Mouse (Mus musculus) embryonic facial prominence, embryonic 10.5 days (tissue): ENCODE measurements around the gene Vps25. TPM values are rescaled to one million over a fixed set of nuclear protein-coding genes. Genes with fewer than 3 reads are reported as not detected.

Source experiments
- DNase-seq: peaks from one replicate; pipeline ENCODE4 v3.0.0-alpha.2; 2017; ENCODE audit warnings: low spot score
- H3K27ac ChIP-seq: fragments of 300-500 bp; sonication (generic); replicated peaks from 2 replicates; pipeline ENCODE4 v1.5.1; 2016; ENCODE audit warnings: mild to moderate bottlenecking
- H3K27me3 ChIP-seq: fragments of 300-500 bp; sonication (generic); replicated peaks from 2 replicates; pipeline ENCODE4 v1.6.1; 2016; ENCODE audit warnings: low read depth, mild to moderate bottlenecking; ENCODE audit not compliant: poor library complexity, severe bottlenecking
- H3K36me3 ChIP-seq: fragments of 300-500 bp; sonication (generic); replicated peaks from 2 replicates; pipeline ENCODE4 v1.6.1; 2016; ENCODE audit warnings: mild to moderate bottlenecking, moderate library complexity
- H3K4me1 ChIP-seq: fragments of 300-500 bp; sonication (generic); 2 replicates; pipeline ENCODE4 v1.6.1; 2016
- H3K4me3 ChIP-seq: fragments of 300-500 bp; sonication (generic); 2 replicates; pipeline ENCODE4 v1.5.1; 2016; ENCODE audit warnings: mild to moderate bottlenecking, moderate library complexity
- H3K9me3 ChIP-seq: fragments of 300-500 bp; sonication (generic); 2 replicates; pipeline ENCODE4 v1.6.1; 2016; ENCODE audit warnings: mild to moderate bottlenecking
- WGBS: fragments of 180-500 bp; shearing (Covaris S2); methylation state at CpG from one replicate; pipeline ENCODE4 v1.1.7; 2016; 5-methylcytosine and 5-hydroxymethylcytosine counted together
- polyA plus RNA-seq: library from polyadenylated mRNA; unstranded; fragments of >200 nt; fragmentation: Nextera tagmentation; extraction: Ambion mirVana; gene quantifications from 2 replicates; pipeline ENCODE4 v1.2.1, GENCODE M21; 2016

The Vps25 gene
- polyA plus RNA-seq, 1 experiment from 2014 or later, result 124 TPM

DNA sequence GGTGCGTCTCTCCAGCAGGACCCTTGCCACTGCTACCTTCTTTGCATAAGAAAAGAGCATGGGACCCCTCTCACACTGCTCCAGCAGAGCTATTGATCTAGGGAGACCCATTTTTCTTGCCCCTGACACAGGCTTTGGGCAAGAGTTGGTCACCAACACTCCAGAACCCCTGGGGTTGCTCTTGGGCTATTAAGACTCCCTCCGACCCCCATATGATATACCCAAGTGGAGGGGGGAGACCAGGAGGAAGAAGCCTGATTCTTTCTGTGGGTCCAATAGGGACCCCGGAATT, 10.4 kb downstream of the Vps25 start:
- Histone ChIP-seq H3K9me3 (no peaks in the 10 kb centered on the region), H3K36me3 (peaks cover 3% of the 10 kb centered on the region; the same call in 1 of the 2 replicates), H3K27ac (no peak overlapping the region), H3K4me3 (peak overlapping the region; percentile 70), H3K27me3 (peaks cover 81% of the 10 kb centered on the region), H3K4me1 (peaks cover 68% of the 10 kb centered on the region)
- WGBS, result 4% methylated on average over 3 of the region's 3 CpGs
- no peak for DNase-seq

DNA sequence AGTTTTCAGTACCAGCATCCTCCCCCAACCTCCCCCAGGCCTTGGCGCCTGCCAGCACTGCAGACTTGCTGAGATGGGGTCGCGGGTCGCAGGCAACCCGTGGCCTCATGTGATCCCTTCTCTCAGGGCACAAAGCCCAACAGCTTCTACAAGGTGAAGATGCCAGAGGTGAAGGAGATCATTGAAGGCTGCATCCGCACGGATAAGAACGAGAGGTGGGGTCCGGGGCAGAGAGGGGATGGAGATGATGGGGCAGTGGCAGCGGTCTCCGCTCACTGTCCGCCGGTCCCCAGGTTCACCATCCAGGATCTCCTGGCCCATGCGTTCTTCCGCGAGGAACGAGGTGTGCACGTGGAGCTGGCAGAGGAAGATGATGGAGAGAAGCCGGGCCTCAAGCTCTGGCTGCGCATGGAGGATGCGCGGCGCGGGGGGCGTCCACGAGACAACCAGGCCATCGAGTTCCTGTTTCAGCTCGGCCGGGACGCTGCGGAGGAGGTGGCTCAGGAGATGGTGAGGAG, 11.5 kb downstream of the Vps25 start:
- no peaks in the 10 kb centered on the region for H3K36me3 ChIP-seq
- H3K9me3 ChIP-seq, result no peaks in the 10 kb centered on the region
- peak overlapping the region; percentile 5; the same call in 1 of the 2 replicates for H3K27ac ChIP-seq
- DNase-seq, result peak; percentile 64
- H3K4me1 ChIP-seq, result peaks cover 65% of the 10 kb centered on the region
- H3K27me3 ChIP-seq, result peaks cover 85% of the 10 kb centered on the region
- peak overlapping the region; percentile 53 for H3K4me3 ChIP-seq
- WGBS, result 2% methylated on average over 31 of the region's 31 CpGs

DNA sequence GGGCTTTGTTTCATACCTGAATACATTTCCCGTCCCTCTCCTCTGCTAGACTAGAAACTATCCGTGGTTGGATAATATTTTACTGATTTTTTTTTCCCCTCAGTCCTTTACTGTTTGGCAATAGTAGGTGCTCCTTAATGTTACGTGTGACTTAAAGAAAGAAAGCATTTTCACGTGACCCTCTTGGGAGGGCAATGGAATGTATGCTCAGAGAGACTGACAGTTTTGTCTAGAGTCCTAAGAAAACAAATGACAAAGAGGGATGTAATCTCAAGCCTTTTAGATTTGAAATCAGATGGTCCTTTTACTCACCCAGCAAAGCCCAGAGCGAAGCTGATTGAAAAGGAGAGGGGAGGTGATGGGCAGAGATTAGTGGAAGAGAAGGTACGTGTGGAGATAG, 12.4 kb downstream of the Vps25 start:
- no peak overlapping the region for H3K27ac ChIP-seq
- no peaks in the 10 kb centered on the region for H3K9me3 ChIP-seq
- peaks cover 83% of the 10 kb centered on the region for H3K27me3 ChIP-seq
- WGBS, result 19% methylated on average over 6 of the region's 6 CpGs
- no peaks in the 10 kb centered on the region for H3K36me3 ChIP-seq
- H3K4me1 ChIP-seq, result peaks cover 57% of the 10 kb centered on the region
- peak overlapping the region; percentile 53; the same call in 1 of the 2 replicates for H3K4me3 ChIP-seq
- DNase-seq, result no peak

DNA sequence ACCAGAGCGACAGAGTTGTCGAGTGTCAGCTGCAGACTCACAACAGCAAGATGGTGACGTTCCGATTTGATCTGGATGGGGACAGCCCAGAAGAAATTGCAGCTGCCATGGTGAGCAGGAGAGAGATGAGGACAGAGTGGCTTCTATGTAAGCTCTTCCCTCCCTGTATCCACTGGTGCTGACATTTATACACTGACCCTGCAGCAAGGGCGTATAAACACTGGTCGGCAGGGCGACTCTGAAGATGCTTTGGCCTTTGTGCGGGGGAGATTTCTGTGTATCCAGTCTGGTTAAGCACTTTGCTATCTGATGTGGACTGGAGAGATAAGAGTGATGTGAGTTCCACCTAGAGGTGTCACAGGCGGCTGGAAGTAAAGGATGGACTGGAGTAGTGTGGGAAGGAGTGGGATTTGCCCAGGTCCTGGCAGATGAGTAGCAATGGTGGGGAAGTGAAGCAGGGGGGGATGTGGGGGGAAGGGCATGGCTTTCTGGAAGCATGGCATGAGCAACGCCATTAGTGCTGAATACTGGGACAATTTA, 16.1 kb downstream of the Vps25 start:
- 0 out of 2 replicates have a peak overlapping the region, but pooled peaks have one; percentile 9 for H3K4me3 ChIP-seq
- H3K4me1 ChIP-seq, result peaks cover 24% of the 10 kb centered on the region
- 34% methylated on average over 10 of the region's 10 CpGs for WGBS
- no peak overlapping the region for H3K27ac ChIP-seq
- no peaks in the 10 kb centered on the region for H3K36me3 ChIP-seq
- H3K9me3 ChIP-seq, result no peaks in the 10 kb centered on the region
- DNase-seq, result no peak
- H3K27me3 ChIP-seq, result peaks cover 45% of the 10 kb centered on the region

DNA sequence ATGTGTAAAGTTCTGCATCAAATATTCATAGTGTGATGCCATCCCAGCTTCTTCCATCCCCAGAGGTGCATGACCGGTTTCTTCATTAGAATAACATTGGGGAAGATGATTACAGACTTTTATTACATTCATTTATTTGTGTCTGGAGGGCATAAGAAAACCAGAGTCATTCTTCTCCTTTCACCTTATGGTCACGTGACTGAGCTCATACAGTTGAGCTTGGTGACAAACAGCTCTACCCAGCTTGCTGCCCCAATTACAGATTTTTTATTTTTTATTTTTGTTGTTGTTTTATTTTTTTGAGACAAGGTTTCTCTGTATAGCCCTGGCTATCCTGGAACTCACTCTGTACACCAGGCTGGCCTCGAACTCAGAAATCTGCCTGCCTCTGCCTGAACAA, 18.9 kb downstream of the Vps25 start:
- Histone ChIP-seq H3K36me3 (peaks cover 16% of the 10 kb centered on the region), H3K27me3 (peaks cover 34% of the 10 kb centered on the region), H3K4me3 (no peak overlapping the region), H3K27ac (no peak overlapping the region), H3K9me3 (no peaks in the 10 kb centered on the region), H3K4me1 (peaks cover 33% of the 10 kb centered on the region)
- DNase-seq, result no peak
- WGBS, result 87% methylated on average over 3 of the region's 3 CpGs

DNA sequence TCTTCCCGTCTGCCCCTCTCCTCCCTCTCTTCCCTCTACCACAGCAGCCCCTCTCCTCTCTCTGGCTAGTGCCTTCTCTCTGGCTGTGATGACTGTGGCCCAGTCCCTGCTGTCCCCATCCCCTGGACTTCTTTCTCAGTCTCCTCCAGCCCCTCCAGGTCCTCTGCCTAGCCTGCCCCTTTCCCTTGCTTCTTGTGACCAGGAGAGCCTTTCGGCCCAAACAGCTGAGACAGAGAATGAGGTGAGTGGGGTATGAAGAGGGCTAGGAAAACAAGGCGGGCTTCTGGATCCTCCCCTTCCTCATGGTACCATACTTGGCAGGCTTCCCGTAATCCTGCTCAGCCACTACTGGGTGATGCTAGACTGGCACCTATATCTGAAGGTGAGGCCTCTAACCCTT, 21.8 kb downstream of the Vps25 start:
- no peak overlapping the region for H3K27ac ChIP-seq

DNA sequence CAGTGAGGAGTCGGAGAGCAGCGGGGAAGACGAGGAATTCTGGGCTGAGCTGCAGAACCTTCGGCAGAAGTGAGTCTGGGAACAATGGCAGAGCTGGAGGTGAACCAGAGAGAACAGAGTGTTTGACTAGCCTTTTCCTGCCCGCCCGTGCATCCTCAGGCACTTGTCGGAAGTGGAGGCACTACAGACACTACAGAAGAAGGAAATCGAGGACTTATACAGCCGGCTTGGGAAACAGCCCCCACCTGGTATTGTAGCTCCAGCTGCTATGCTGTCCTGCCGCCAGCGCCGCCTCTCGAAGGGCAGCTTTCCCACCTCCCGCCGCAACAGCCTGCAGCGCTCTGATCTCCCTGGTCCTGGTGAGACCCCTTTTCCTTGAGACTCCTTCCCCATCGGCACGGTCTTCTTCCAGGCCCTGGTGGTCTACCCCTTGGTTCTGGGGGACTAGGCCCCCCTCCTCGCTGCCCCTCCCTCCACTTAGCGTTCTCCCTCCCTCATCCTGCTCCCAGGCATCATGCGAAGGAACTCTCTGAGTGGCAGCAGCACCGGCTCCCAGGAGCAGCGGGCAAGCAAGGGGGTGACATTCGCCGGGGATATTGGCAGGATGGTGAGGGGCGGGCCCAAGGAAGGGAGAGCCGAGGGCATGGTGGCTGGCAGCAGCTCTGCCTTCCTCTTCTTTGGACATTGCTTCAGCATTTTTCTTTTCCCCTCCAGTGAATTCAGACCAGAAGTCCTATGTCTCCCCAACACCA, 23.0 kb downstream of the Vps25 start:
- no peak for DNase-seq
- Histone ChIP-seq H3K9me3 (no peaks in the 10 kb centered on the region), H3K4me1 (peaks cover 39% of the 10 kb centered on the region), H3K36me3 (peaks cover 18% of the 10 kb centered on the region), H3K4me3 (peak overlapping the region; percentile 89), H3K27me3 (peaks cover 39% of the 10 kb centered on the region), H3K27ac (no peak overlapping the region; the same call in 1 of the 2 replicates)
- 28% methylated on average over 27 of the region's 27 CpGs for WGBS

More for the DNA sequence above, 21.8 kb downstream of the Vps25 start:
- Histone ChIP-seq H3K4me3 (no peak overlapping the region), H3K9me3 (no peaks in the 10 kb centered on the region), H3K36me3 (peaks cover 18% of the 10 kb centered on the region), H3K27me3 (peaks cover 27% of the 10 kb centered on the region), H3K4me1 (peaks cover 39% of the 10 kb centered on the region)
- WGBS, result 81% methylated on average over 4 of the region's 4 CpGs
- no peak for DNase-seq

DNA sequence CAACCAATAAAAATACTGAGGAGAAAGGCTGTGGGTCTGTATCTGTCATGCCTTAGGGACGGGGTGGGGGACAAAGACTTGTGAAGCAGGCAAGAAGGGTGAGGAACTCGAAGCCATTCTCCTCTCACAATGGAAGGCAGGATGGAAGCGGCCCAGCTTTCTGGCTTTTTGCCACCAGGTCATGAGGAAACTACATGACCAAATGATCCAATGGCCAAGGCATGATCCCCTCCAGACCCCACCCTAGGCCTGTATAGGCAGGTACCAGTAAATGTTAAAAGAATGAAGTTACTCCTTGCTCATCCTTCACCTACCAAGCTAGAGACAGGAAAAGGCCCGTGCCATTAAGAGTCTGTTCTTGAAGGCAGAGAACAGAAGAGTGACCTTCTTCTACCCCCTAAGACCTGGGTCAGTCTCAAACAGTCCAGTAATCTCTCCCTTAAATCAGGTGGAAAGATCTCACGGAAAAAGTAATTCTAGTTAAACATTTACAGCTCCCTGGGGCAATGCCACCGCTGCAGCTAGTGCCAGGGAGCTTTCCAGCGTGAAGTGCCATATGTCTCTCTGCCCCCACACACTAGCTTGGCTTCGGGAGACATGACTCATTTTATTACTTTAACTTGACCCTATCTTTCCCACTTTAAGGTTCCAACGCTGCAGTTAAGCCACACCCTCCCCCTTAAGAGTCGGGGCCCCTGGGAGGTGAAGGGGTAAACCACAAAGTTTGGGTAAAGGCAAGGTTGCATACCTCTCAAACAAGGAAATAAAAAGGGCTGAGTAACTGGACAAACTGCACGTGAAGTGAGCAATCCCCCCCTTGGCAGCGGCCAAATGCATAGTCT, 24.1 kb downstream of the Vps25 start:
- H3K36me3 ChIP-seq, result peaks cover 18% of the 10 kb centered on the region
- WGBS, result 80% methylated on average over 12 of the region's 12 CpGs
- DNase-seq, result no peak
- H3K27ac ChIP-seq, result peak overlapping the region; percentile 87
- peak overlapping the region; percentile 89 for H3K4me3 ChIP-seq
- peaks cover 40% of the 10 kb centered on the region for H3K27me3 ChIP-seq
- peaks cover 39% of the 10 kb centered on the region for H3K4me1 ChIP-seq
- H3K9me3 ChIP-seq, result no peaks in the 10 kb centered on the region

DNA sequence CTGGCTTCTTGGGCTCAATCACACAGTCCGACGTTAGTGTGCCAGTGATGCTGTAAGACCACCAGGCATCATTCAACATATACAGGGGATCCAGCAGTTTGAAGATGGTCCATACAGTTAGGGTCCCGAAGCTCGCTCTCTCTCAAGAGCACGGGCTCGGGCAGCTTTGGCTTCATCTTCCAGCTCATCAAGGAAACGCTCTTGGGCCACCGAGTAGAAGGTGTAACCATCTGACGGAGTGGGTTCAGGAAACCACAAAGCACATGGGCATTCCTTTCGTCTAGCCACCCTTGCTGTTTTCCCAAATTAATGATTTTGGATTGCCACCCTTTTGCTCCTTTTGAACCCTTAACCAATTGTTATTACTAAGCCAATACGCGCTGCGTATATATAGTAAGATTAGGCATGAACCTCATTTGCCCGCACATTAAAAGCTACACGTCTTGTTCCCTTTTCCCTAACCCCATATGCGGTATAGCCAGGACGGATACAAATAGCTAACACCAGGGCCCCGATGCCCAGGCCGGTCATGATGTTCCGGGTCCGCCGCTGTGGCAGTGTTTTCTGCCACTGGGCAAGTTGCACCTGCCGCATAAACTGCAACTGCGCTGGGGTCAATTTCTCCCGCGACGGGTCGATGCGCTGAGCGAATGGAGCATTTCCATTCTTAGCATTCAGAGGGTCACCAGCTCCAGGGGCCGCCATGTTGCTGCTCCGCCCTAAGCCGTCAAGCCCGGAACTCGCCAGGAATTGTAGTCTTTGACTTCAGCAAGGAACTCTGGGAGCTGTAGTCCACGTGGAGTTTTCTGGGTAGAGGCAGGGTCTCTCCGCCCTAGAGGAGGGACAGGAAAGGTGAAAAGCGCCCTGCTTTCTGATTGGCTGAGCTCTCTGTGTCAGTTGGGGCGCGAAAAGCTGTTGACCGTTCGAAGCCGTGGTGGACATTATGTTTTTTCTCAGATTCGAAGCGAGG, 25.0 kb downstream of the Vps25 start, which contains the start of the genes Cntd1 and Coa3:
Gene Cntd1 (plus strand): TSS at position 790 of the 970 bp plus-strand sequence.
Gene Coa3 (minus strand): TSS at position 892 of the 970 bp plus-strand sequence.
- peak within 1 kb of the TSS; percentile 89 for H3K4me3 ChIP-seq
- peaks cover 18% of the 10 kb centered on the region for H3K36me3 ChIP-seq
- DNase-seq, result peak; percentile 90
- H3K9me3 ChIP-seq, result no peaks in the 10 kb centered on the region
- 11% methylated on average over 45 of the region's 45 CpGs for WGBS
- peaks cover 40% of the 10 kb centered on the region for H3K27me3 ChIP-seq
- peaks cover 45% of the 10 kb centered on the region for H3K4me1 ChIP-seq
- peak within 1 kb of the TSS; percentile 87 for H3K27ac ChIP-seq

DNA sequence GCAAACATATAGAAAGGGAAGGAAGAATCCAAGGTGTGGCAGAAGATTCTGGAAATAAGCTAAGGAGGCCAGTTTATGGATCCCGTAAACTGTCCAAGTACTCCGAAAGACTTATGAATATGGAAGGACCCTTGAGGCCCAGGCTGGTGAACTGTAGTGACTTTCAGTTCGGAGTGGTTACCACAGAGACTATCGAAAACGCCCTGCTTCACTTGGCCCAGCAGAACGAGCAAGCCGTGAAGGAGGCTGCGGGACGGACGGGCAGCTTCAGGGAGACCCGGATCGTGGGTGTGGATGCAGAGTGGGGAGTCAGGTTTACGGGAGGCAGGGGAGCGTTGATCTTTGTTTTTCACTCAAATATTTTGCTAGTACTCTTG, 25.7 kb downstream of the Vps25 start:
- H3K4me1 ChIP-seq, result peaks cover 45% of the 10 kb centered on the region
- no peak for DNase-seq
- H3K27ac ChIP-seq, result peak overlapping the region; percentile 87; the same call in 1 of the 2 replicates
- peak overlapping the region; percentile 89 for H3K4me3 ChIP-seq
- peaks cover 40% of the 10 kb centered on the region for H3K27me3 ChIP-seq
- 66% methylated on average over 14 of the region's 14 CpGs for WGBS
- H3K9me3 ChIP-seq, result no peaks in the 10 kb centered on the region
- peaks cover 18% of the 10 kb centered on the region for H3K36me3 ChIP-seq

DNA sequence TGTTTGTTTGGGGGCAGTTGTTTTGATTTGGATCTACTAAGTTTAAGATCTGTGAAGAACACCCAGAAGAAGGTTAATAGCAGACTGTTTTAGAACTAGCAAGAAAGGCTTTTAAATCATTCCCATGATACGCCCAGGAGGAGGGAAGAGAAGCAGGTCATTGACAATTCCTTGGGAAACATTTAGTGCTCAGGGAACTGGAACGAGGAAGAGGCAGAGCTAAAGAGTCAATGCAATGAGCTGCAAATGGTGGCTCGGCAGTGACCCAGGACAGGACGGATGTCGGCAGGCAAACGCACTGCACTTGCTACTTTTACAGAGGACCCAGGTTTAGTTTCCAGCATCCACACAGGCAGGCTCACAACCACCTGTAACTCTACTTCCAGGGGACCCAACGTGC, 27.3 kb downstream of the Vps25 start:
- peaks cover 27% of the 10 kb centered on the region for H3K36me3 ChIP-seq
- no peaks in the 10 kb centered on the region for H3K9me3 ChIP-seq
- peaks cover 44% of the 10 kb centered on the region for H3K27me3 ChIP-seq
- H3K4me1 ChIP-seq, result peaks cover 37% of the 10 kb centered on the region
- H3K27ac ChIP-seq, result no peak overlapping the region
- WGBS, result 56% methylated on average over 7 of the region's 7 CpGs
- DNase-seq, result no peak
- H3K4me3 ChIP-seq, result no peak overlapping the region
